ENCODE assay signal across 8 mouse cellular contexts in genomic region chr2:32928235-32928946, GRCm38 (mm10). TPM values are rescaled to one million over a fixed set of nuclear protein-coding genes. Genes with fewer than 3 reads are reported as not detected.
DNase-seq lines count a peak whose midpoint lies in the region; ATAC-seq lines count a peak whose summit lies in the region.

No protein-coding gene starts in this region.

- H3K4me1 ChIP-seq in hindbrain, embryonic 15.5 days (replicated peaks) = no peaks in the 10 kb centered on the region

- H3K4me3 ChIP-seq in hindbrain, embryonic 15.5 days = no peak overlapping the region

- no peak overlapping the region for H3K9ac ChIP-seq in hindbrain, embryonic 15.5 days

- no peaks in the 10 kb centered on the region for H3K27me3 ChIP-seq in hindbrain, embryonic 15.5 days

- DNase-seq in NIH3T3 (ENCODE audit: low read depth) = peak; percentile 93
- DNase-seq in cerebellum, adult 9-10 months = peak; percentile 84
- DNase-seq in frontal cortex, postnatal 25 days (ENCODE audit: low spot score in 2 of 2) = peak; percentile 50 to 60
- peak; percentile 62 for DNase-seq in left cerebral cortex, adult 11 months (ENCODE audit: low spot score)
- DNase-seq in lung, postnatal 36 days = peak; percentile 91
- DNase-seq in right cerebral cortex, postnatal 14 days = peak; percentile 81

- 34% methylated on average over 10 of the region's 10 CpGs for WGBS in hindbrain, embryonic 15.5 days

- H3K9me3 ChIP-seq in hindbrain, embryonic 15.5 days = no peaks in the 10 kb centered on the region

- no peak overlapping the region for H3K27ac ChIP-seq in hindbrain, embryonic 15.5 days (replicated peaks)

- ATAC-seq in hindbrain, embryonic 15.5 days (ENCODE audit: low FRiP score, low read depth) = peak; percentile 25; the same call in 1 of the 2 replicates
- no peak for ATAC-seq in activated CD4-positive, CD25-positive, alpha-beta regulatory T cell, adult 4 months

- H3K4me2 ChIP-seq in hindbrain, embryonic 15.5 days = no peak overlapping the region

- peaks cover 25% of the 10 kb centered on the region for H3K36me3 ChIP-seq in hindbrain, embryonic 15.5 days

RNA-seq across cellular contexts. Expression of gene Rpl12, which starts 33.0 kb away (rescaled TPM):
- polyA plus RNA-seq in hindbrain, embryonic 15.5 days (2015; fragmentation: Nextera tagmentation; extraction: Ambion mirVana) = 94.0 and 104 TPM in 2 replicates
- 100 to 1,000 TPM in 1 of 2 experiments, 10 to 100 TPM in 1; 52.9 to 648 TPM for polyA plus RNA-seq in activated CD4-positive, CD25-positive, alpha-beta regulatory T cell, adult 4 months (2017; shearing (Covaris generic))

RNA-seq across cellular contexts. Expression of gene Lrsam1, which starts 33.0 kb away (rescaled TPM):
- polyA plus RNA-seq in hindbrain, embryonic 15.5 days (2015; fragmentation: Nextera tagmentation; extraction: Ambion mirVana) = 22.6 and 25.2 TPM in 2 replicates
- polyA plus RNA-seq in activated CD4-positive, CD25-positive, alpha-beta regulatory T cell, adult 4 months (2017; shearing (Covaris generic)) = 1 to 10 TPM; 4.1 to 4.7 TPM

RNA-seq across cellular contexts. Expression of gene Fam129b, which starts 52.5 kb away (rescaled TPM):
- 33.5 and 33.9 TPM in 2 replicates for polyA plus RNA-seq in hindbrain, embryonic 15.5 days (2015; fragmentation: Nextera tagmentation; extraction: Ambion mirVana)
- polyA plus RNA-seq in activated CD4-positive, CD25-positive, alpha-beta regulatory T cell, adult 4 months (2017; shearing (Covaris generic)) = 1 to 10 TPM; 1.3 to 2.1 TPM

RNA-seq across cellular contexts. Expression of gene Slc2a8, which starts 53.5 kb away (rescaled TPM):
- polyA plus RNA-seq in hindbrain, embryonic 15.5 days (2015; fragmentation: Nextera tagmentation; extraction: Ambion mirVana) = 19.8 and 24.5 TPM in 2 replicates
- polyA plus RNA-seq in activated CD4-positive, CD25-positive, alpha-beta regulatory T cell, adult 4 months (2017; shearing (Covaris generic)) = 1 to 10 TPM; 2.3 to 2.9 TPM

Comparison
In these comparisons a context has a peak if more than half of its experiments do, and no peak if none do; other contexts are left out.
1. RNA of gene Fam129b, which starts 52.5 kb away (polyA plus RNA-seq): 33.5 to 33.9 TPM in hindbrain, embryonic 15.5 days; 1.3 to 2.1 TPM in activated CD4-positive, CD25-positive, alpha-beta regulatory T cell, adult 4 months; every median in the first group is over 10 times any median in the second.
2. Peak in every context shown above with its lines, with median percentiles within 50 percentile points of each other: DNase-seq.